Mouse (Mus musculus): ENCODE data around the gene Krt80. TPM values are rescaled to one million over a fixed set of nuclear protein-coding genes. Genes with fewer than 3 reads are reported as not detected.

The Krt80 gene
- total RNA-seq, 2 experiments from 2014 or later = 0.12 to 0.18 TPM

DNA sequence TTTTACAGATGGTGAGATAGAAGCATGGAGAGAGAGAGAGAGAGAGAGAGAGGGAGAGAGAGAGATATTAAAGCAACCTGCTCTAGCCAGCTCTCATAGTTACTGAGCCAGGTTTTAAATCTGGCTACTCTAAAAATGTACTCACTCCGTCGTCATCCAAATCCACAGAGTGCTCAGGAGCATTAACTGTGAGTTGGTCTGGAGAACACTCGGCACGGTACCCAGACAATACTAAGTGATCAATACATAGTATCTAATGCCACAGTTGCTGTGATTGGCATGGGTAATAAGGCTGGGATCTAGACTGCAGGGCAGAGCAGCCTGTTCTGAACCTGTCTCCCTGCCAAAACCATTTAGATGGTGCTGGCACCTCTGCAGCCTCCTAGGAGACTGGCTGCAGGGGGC is 14.6 kb downstream of the Krt80 start:
- Histone ChIP-seq H3K4me3 (no peak overlapping the region), H3K27ac (peak overlapping the region; percentile 57; the same call in 1 of the 2 replicates)
- peak in 1 of 2 experiments; percentile 46 for DNase-seq (ENCODE audit: low spot score in 2 of 2)
- TF ChIP-seq CTCF (conservative IDR thresholded peaks at IDR 0.05) = no peak

GRCm38 (mm10) chr15:101352706-101353465 is 17.1 kb downstream of the Krt80 start:
- H3K4me3 ChIP-seq = no peak overlapping the region
- no peak; the same call in 1 of the 2 replicates for TF ChIP-seq CTCF (conservative IDR thresholded peaks at IDR 0.05)
- no peak overlapping the region for H3K27ac ChIP-seq
- DNase-seq (ENCODE audit: low spot score in 2 of 2) = no peak

GRCm38 (mm10) chr15:101352047-101352446 is 17.9 kb downstream of the Krt80 start:
- no peak for TF ChIP-seq CTCF (conservative IDR thresholded peaks at IDR 0.05)
- Histone ChIP-seq H3K27ac (no peak overlapping the region), H3K4me3 (no peak overlapping the region)
- no peak for DNase-seq (ENCODE audit: low spot score in 2 of 2)

DNA sequence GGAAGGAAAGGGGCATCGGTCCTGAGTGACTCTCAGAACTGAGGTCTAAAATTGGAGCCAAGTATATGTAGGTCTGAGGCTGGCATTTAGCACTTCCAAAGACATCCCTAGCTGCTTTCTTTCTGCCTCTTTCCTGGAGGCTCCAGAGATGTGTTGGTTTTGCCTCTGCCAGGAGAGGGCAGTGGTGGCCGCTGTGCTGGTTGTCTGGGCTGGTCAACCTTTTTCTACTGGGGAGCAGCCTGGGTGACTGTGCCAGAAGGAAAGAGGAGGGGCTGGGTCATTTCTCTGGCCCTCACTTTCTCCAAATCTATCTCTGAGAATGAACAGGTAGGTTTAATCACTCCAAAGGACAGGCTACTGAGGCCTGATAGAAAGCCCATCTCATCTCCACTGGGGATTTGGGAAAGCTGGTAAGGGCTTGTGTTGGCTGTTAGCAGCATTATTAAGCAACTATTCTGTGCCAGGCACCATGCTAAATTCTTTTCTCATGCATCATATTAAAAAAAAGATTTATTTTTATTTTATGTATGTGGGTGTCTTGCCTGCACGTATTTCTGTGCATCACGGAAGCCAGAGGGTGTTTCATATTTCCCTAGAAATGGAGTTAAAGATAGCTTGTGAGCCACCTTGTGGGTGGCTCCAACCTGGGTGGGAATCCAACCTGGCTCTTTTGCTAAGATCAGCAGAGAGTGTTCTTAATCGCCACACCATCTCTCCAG is 28.0 kb downstream of the Krt80 start:
- peak; percentile 86 for TF ChIP-seq CTCF (conservative IDR thresholded peaks at IDR 0.05)
- DNase-seq (ENCODE audit: low spot score in 2 of 2) = peak; percentile 37 to 67
- Histone ChIP-seq H3K27ac (no peak overlapping the region), H3K4me3 (no peak overlapping the region)

- peak; percentile 86 to 88 for DNase-seq (ENCODE audit: low spot score in 2 of 2)
- Histone ChIP-seq H3K4me3 (no peak overlapping the region), H3K27ac (no peak overlapping the region)
- TF ChIP-seq CTCF (conservative IDR thresholded peaks at IDR 0.05) = peak; percentile 81
These were observed 30.4 kb downstream of the Krt80 start for GRCm38 (mm10) chr15:101339537-101339936.

- Histone ChIP-seq H3K27ac (no peak overlapping the region), H3K4me3 (no peak overlapping the region)
- no peak for TF ChIP-seq CTCF (conservative IDR thresholded peaks at IDR 0.05)
- no peak for DNase-seq (ENCODE audit: low spot score in 2 of 2)
These were observed 31.6 kb downstream of the Krt80 start for GRCm38 (mm10) chr15:101338359-101338758.

GRCm38 (mm10) chr15:101336474-101337174 is 33.3 kb downstream of the Krt80 start:
- no peak for DNase-seq (ENCODE audit: low spot score in 2 of 2)
- no peak overlapping the region for H3K4me3 ChIP-seq
- TF ChIP-seq CTCF (conservative IDR thresholded peaks at IDR 0.05) = no peak
- H3K27ac ChIP-seq = no peak overlapping the region

DNA sequence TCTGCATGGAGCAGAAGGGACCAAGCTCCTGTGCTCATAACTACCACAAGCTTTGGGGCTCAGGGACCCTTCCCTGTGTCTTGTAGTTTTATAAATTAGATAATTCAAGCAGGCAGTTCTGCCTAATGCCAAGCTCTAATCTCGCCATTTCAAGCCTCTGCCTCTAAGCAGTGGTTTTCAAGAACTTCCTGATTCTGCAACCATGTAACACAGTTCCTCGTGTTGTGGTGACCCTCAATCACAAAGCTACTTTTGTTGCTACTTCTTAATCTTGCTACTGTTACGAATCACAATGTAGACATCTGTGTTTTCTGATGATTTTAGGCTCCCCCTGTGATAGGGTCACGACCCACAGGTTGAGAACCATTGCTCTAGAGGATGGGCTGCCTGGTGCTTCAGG is 36.3 kb downstream of the Krt80 start:
- TF ChIP-seq CTCF (conservative IDR thresholded peaks at IDR 0.05) = no peak
- DNase-seq (ENCODE audit: low spot score in 2 of 2) = no peak

GRCm38 (mm10) chr15:101333165-101333564 is 36.8 kb downstream of the Krt80 start:
- no peak for DNase-seq (ENCODE audit: low spot score in 2 of 2)
- Histone ChIP-seq H3K4me3 (no peak overlapping the region), H3K27ac (no peak overlapping the region)
- no peak for TF ChIP-seq CTCF (conservative IDR thresholded peaks at IDR 0.05)

More for the DNA sequence above, 36.3 kb downstream of the Krt80 start:
- no peak overlapping the region for H3K27ac ChIP-seq
- H3K4me3 ChIP-seq = no peak overlapping the region

- Histone ChIP-seq H3K27ac (no peak overlapping the region), H3K4me3 (no peak overlapping the region)
- no peak for DNase-seq (ENCODE audit: low spot score in 2 of 2)
- TF ChIP-seq CTCF (conservative IDR thresholded peaks at IDR 0.05) = no peak
These were observed 37.6 kb downstream of the Krt80 start for GRCm38 (mm10) chr15:101332370-101332769.

DNA sequence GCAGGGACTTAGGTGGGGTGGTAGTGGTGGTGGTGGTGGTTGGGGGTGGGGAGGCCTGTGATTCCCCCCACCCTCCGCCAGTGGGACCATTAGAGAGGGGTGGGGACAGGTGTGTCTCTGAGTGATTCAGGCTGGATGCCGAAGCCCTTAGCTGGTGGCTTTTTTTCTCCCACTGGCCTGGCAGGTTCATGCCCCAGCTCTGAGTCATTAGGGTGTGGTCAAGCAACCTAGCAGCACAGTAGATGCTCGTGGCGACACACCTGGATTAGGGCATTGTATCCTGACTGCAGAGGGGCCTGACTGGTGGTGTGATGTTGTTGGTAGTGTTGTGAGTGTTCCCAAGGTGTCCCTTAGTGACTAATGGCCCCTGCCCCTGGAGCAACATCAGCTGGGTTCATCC is 38.9 kb downstream of the Krt80 start:
- H3K27ac ChIP-seq = no peak overlapping the region
- H3K4me3 ChIP-seq = no peak overlapping the region
- no peak for DNase-seq (ENCODE audit: low spot score in 2 of 2)
- TF ChIP-seq CTCF (conservative IDR thresholded peaks at IDR 0.05) = no peak

DNA sequence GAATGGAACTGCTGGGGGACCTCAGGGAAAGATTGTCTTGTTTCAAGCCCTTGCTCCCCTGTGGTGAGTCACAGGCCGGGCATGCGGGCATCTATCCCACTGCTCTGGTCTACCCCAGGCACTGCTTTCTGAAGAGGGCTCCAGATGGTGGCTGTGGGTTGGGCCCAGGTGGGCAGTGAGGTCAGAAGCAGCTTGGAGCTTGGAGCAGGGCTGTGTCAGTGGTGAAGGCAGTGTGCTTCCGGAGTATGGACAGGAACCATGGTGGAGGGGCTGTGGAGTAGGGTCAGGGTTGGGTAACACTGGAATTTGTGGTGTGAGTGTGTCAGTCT is 40.4 kb downstream of the Krt80 start:
- no peak for TF ChIP-seq CTCF (conservative IDR thresholded peaks at IDR 0.05)
- no peak overlapping the region for H3K27ac ChIP-seq
- no peak overlapping the region for H3K4me3 ChIP-seq
- no peak for DNase-seq (ENCODE audit: low spot score in 2 of 2)

DNA sequence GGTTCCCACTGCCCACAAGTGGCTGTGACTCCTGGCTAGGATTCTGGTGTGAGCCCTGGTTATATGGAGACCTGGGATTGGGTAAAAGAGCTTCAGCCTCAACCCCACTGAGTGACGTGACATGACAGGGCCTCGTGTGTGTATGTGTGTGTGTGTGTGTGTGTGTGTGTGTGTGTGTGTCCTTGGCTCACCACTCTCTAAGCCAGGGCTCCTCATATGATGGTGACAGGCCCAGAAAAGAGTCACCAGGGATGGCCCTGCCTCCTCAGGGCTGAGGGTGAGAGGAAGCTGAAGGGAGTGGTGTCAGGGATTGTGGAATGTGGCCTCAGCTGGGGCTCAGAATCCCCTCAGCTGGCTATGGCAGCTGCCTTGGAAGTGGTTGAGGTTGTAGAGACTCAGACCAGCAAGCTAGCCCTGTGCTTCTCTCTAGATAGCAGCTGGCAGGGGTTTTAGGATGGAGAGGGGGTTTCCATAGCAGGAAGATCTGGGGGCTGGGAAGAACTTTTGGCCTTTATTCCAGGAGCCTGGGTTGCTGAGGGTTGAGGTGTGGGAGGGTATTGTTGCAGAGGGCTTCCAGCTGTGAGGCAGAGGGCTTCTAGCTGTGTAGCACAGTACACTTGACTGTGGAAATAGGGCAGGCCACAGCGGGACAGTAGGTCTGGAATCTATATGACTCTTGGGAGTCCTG is 40.9 kb downstream of the Krt80 start:
- Histone ChIP-seq H3K27ac (no peak overlapping the region), H3K4me3 (no peak overlapping the region)
- DNase-seq (ENCODE audit: low spot score in 2 of 2) = no peak
- TF ChIP-seq CTCF (conservative IDR thresholded peaks at IDR 0.05) = no peak

Measured in layer of hippocampus, adult 2 months (tissue).